Mouse (Mus musculus) stomach, postnatal 0 days (tissue): Measurements from ENCODE around the gene AI597479.

Experiments used
- CTCF ChIP-seq: IDR thresholded peaks from 2 replicates; pipeline ENCODE4 v1.5.1; 2016; ENCODE audit warnings: antibody characterized with exemption, low read depth, mild to moderate bottlenecking, moderate library complexity
- EP300 ChIP-seq: optimal IDR thresholded peaks from 2 replicates; pipeline ENCODE3; 2016; ENCODE audit warnings: antibody characterized with exemption

GRCm38 (mm10) chr1:43143791-43144190, 45.3 kb downstream of the AI597479 start:
- no peak for TF ChIP-seq EP300
- TF ChIP-seq CTCF, result no peak
